Mouse (Mus musculus): ENCODE results near the gene Prdm16. TPM values are rescaled to one million over a fixed set of nuclear protein-coding genes. Genes with fewer than 3 reads are reported as not detected.

Gene Prdm16
- polyA plus RNA-seq, 1 experiment = not detected

DNA sequence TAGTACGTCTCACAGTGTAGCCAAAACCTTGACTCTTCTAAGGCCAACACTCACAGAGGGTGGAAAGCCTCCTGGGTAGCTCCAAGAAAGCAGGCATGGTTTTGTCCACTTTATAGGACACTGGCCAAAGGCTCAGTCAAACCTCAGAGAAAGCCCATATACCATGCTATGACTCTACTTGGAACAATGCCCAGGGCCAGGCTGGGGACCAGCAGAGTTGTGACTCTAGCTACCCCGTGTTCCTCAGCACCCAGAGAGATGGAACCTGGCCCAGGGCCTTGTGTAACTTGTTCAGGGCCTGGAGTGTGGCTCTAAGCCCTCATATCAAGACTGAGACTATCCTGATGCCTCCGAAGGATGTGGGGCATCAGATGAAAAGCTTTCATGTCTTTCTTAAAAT lies 178.9 kb downstream of the Prdm16 start:
- Histone ChIP-seq H3K27me3 (ENCODE audit: control insufficient read depth, insufficient read depth, insufficient read length) (no peaks in the 10 kb centered on the region), H3K4me3 (ENCODE audit: insufficient read depth, poor library complexity, severe bottlenecking) (no peak overlapping the region), H3K36me3 (ENCODE audit: control insufficient read depth, insufficient read depth) (no peaks in the 10 kb centered on the region), H3K79me2 (ENCODE audit: control insufficient read depth, insufficient read depth) (no peaks in the 10 kb centered on the region), H3K79me3 (ENCODE audit: low read depth) (no peaks in the 10 kb centered on the region), H3ac (ENCODE audit: control insufficient read depth, insufficient read length, low read depth) (no peak overlapping the region)
- TF ChIP-seq MYOG (IDR thresholded peaks at IDR 0.05; ENCODE audit: control insufficient read depth, extremely low read depth, insufficient read length) = no peak
- no peak for TF ChIP-seq USF1 (IDR thresholded peaks at IDR 0.05; ENCODE audit: low read depth)
- TF ChIP-seq CEBPB (IDR thresholded peaks at IDR 0.05; ENCODE audit: low read depth) = no peak

- no peak overlapping the region for H3ac ChIP-seq (ENCODE audit: control insufficient read depth, insufficient read length, low read depth)
Observed at GRCm38 (mm10) chr4:154456265-154456822, 180.3 kb downstream of the Prdm16 start.

DNA sequence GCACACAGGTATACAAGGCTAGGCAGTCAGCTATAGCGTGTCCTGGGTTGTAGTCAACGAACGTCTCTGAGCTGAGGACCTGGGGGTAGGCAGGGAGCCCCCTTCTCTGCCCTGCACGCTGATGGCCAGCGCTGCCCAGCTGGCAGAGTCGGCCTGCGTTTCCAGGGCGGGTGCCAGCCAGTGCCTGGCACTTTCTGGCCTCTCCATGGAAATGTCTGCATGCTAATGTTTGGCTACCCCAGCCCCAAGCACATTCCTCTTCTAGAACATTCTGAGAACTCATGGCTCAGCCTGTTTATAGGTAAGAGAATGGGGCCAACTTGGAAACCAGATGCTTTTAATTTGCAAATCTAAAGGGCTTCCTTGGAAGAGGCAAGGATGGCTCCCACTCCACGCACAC lies 186.2 kb downstream of the Prdm16 start:
- TF ChIP-seq USF1 (IDR thresholded peaks at IDR 0.05; ENCODE audit: low read depth) = no peak
- no peak for TF ChIP-seq CTCF (IDR thresholded peaks at IDR 0.05; ENCODE audit: control insufficient read depth, insufficient read depth, insufficient read length)
- no peak for TF ChIP-seq MYOD1 (IDR thresholded peaks at IDR 0.05; ENCODE audit: control insufficient read depth, insufficient read length, low read depth)
- no peak for TF ChIP-seq MAX (IDR thresholded peaks at IDR 0.05)
- TF ChIP-seq FOSL1 (IDR thresholded peaks at IDR 0.05; ENCODE audit: insufficient read depth, low read length, poor library complexity, severe bottlenecking) = no peak
- TF ChIP-seq CEBPB (IDR thresholded peaks at IDR 0.05; ENCODE audit: low read depth) = no peak
- TF ChIP-seq MYOG (IDR thresholded peaks at IDR 0.05; ENCODE audit: control insufficient read depth, extremely low read depth, insufficient read length) = no peak

More at GRCm38 (mm10) chr4:154456265-154456822, 180.3 kb downstream of the Prdm16 start:
- H3K4me3 ChIP-seq (ENCODE audit: insufficient read depth, poor library complexity, severe bottlenecking) = no peak overlapping the region
- no peaks in the 10 kb centered on the region for H3K79me2 ChIP-seq (ENCODE audit: control insufficient read depth, insufficient read depth)
- no peaks in the 10 kb centered on the region for H3K27me3 ChIP-seq (ENCODE audit: control insufficient read depth, insufficient read depth, insufficient read length)
- no peaks in the 10 kb centered on the region for H3K79me3 ChIP-seq (ENCODE audit: low read depth)
- H3K36me3 ChIP-seq (ENCODE audit: control insufficient read depth, insufficient read depth) = no peaks in the 10 kb centered on the region
- TF ChIP-seq USF1 (IDR thresholded peaks at IDR 0.05; ENCODE audit: low read depth) = no peak
- TF ChIP-seq MYOG (IDR thresholded peaks at IDR 0.05; ENCODE audit: control insufficient read depth, extremely low read depth, insufficient read length) = no peak
- no peak for TF ChIP-seq MAX (IDR thresholded peaks at IDR 0.05)
- TF ChIP-seq CEBPB (IDR thresholded peaks at IDR 0.05; ENCODE audit: low read depth) = no peak
- no peak for TF ChIP-seq CTCF (IDR thresholded peaks at IDR 0.05; ENCODE audit: control insufficient read depth, insufficient read depth, insufficient read length)
- TF ChIP-seq FOSL1 (IDR thresholded peaks at IDR 0.05; ENCODE audit: insufficient read depth, low read length, poor library complexity, severe bottlenecking) = no peak
- no peak for TF ChIP-seq MYOD1 (IDR thresholded peaks at IDR 0.05; ENCODE audit: control insufficient read depth, insufficient read length, low read depth)

DNA sequence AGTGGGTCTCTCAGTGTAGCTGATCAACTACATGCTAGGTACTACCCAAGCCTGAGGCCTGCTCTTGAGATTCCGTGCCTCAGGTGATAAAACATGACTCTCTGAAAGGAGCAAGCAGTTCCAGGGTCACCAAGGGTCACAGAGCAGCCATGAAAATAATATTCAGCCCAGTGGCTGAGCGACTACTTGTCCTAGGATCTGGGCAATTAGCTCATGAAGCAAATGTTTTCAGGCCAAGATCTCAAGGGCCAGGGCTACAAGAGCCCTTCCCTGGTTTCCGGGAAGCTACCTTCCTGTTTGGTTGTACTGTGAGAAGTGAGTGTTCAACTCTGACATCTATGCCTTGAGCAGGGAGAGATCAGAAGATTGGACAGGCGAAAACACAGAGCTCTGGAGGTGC lies 186.6 kb downstream of the Prdm16 start:
- no peak for TF ChIP-seq MAX (IDR thresholded peaks at IDR 0.05)
- no peak for TF ChIP-seq MYOG (IDR thresholded peaks at IDR 0.05; ENCODE audit: control insufficient read depth, extremely low read depth, insufficient read length)
- no peak for TF ChIP-seq CTCF (IDR thresholded peaks at IDR 0.05; ENCODE audit: control insufficient read depth, insufficient read depth, insufficient read length)
- TF ChIP-seq USF1 (IDR thresholded peaks at IDR 0.05; ENCODE audit: low read depth) = no peak
- no peak for TF ChIP-seq FOSL1 (IDR thresholded peaks at IDR 0.05; ENCODE audit: insufficient read depth, low read length, poor library complexity, severe bottlenecking)
- no peak for TF ChIP-seq MYOD1 (IDR thresholded peaks at IDR 0.05; ENCODE audit: control insufficient read depth, insufficient read length, low read depth)
- TF ChIP-seq CEBPB (IDR thresholded peaks at IDR 0.05; ENCODE audit: low read depth) = no peak
- H3K27me3 ChIP-seq (ENCODE audit: control insufficient read depth, insufficient read depth, insufficient read length) = no peaks in the 10 kb centered on the region
- no peaks in the 10 kb centered on the region for H3K79me3 ChIP-seq (ENCODE audit: low read depth)
- no peaks in the 10 kb centered on the region for H3K79me2 ChIP-seq (ENCODE audit: control insufficient read depth, insufficient read depth)
- H3ac ChIP-seq (ENCODE audit: control insufficient read depth, insufficient read length, low read depth) = no peak overlapping the region
- no peak overlapping the region for H3K4me3 ChIP-seq (ENCODE audit: insufficient read depth, poor library complexity, severe bottlenecking)
- no peaks in the 10 kb centered on the region for H3K36me3 ChIP-seq (ENCODE audit: control insufficient read depth, insufficient read depth)

More for the DNA sequence above, 186.2 kb downstream of the Prdm16 start:
- no peaks in the 10 kb centered on the region for H3K79me3 ChIP-seq (ENCODE audit: low read depth)
- no peaks in the 10 kb centered on the region for H3K36me3 ChIP-seq (ENCODE audit: control insufficient read depth, insufficient read depth)
- no peak overlapping the region for H3K4me3 ChIP-seq (ENCODE audit: insufficient read depth, poor library complexity, severe bottlenecking)
- H3K27me3 ChIP-seq (ENCODE audit: control insufficient read depth, insufficient read depth, insufficient read length) = no peaks in the 10 kb centered on the region
- no peak overlapping the region for H3ac ChIP-seq (ENCODE audit: control insufficient read depth, insufficient read length, low read depth)
- no peaks in the 10 kb centered on the region for H3K79me2 ChIP-seq (ENCODE audit: control insufficient read depth, insufficient read depth)

- Histone ChIP-seq H3K79me3 (ENCODE audit: low read depth) (no peaks in the 10 kb centered on the region), H3ac (ENCODE audit: control insufficient read depth, insufficient read length, low read depth) (no peak overlapping the region), H3K79me2 (ENCODE audit: control insufficient read depth, insufficient read depth) (no peaks in the 10 kb centered on the region), H3K36me3 (ENCODE audit: control insufficient read depth, insufficient read depth) (no peaks in the 10 kb centered on the region), H3K4me3 (ENCODE audit: insufficient read depth, poor library complexity, severe bottlenecking) (no peak overlapping the region), H3K27me3 (ENCODE audit: control insufficient read depth, insufficient read depth, insufficient read length) (no peaks in the 10 kb centered on the region)
- TF ChIP-seq CTCF (IDR thresholded peaks at IDR 0.05; ENCODE audit: control insufficient read depth, insufficient read depth, insufficient read length) (no peak), MAX (IDR thresholded peaks at IDR 0.05) (no peak), USF1 (IDR thresholded peaks at IDR 0.05; ENCODE audit: low read depth) (no peak), CEBPB (IDR thresholded peaks at IDR 0.05; ENCODE audit: low read depth) (no peak), FOSL1 (IDR thresholded peaks at IDR 0.05; ENCODE audit: insufficient read depth, low read length, poor library complexity, severe bottlenecking) (no peak), MYOG (IDR thresholded peaks at IDR 0.05; ENCODE audit: control insufficient read depth, extremely low read depth, insufficient read length) (no peak), MYOD1 (IDR thresholded peaks at IDR 0.05; ENCODE audit: control insufficient read depth, insufficient read length, low read depth) (no peak)
Observed at GRCm38 (mm10) chr4:154449343-154449742, 187.3 kb downstream of the Prdm16 start.

GRCm38 (mm10) chr4:154445721-154446120 lies 191.0 kb downstream of the Prdm16 start:
- Histone ChIP-seq H3K4me3 (ENCODE audit: insufficient read depth, poor library complexity, severe bottlenecking) (no peak overlapping the region), H3K27me3 (ENCODE audit: control insufficient read depth, insufficient read depth, insufficient read length) (no peaks in the 10 kb centered on the region), H3ac (ENCODE audit: control insufficient read depth, insufficient read length, low read depth) (no peak overlapping the region), H3K79me3 (ENCODE audit: low read depth) (no peaks in the 10 kb centered on the region), H3K79me2 (ENCODE audit: control insufficient read depth, insufficient read depth) (no peaks in the 10 kb centered on the region), H3K36me3 (ENCODE audit: control insufficient read depth, insufficient read depth) (no peaks in the 10 kb centered on the region)
- TF ChIP-seq CEBPB (IDR thresholded peaks at IDR 0.05; ENCODE audit: low read depth) (no peak), MAX (IDR thresholded peaks at IDR 0.05) (no peak), MYOD1 (IDR thresholded peaks at IDR 0.05; ENCODE audit: control insufficient read depth, insufficient read length, low read depth) (no peak), CTCF (IDR thresholded peaks at IDR 0.05; ENCODE audit: control insufficient read depth, insufficient read depth, insufficient read length) (no peak), USF1 (IDR thresholded peaks at IDR 0.05; ENCODE audit: low read depth) (no peak), FOSL1 (IDR thresholded peaks at IDR 0.05; ENCODE audit: insufficient read depth, low read length, poor library complexity, severe bottlenecking) (no peak), MYOG (IDR thresholded peaks at IDR 0.05; ENCODE audit: control insufficient read depth, extremely low read depth, insufficient read length) (no peak)

Measured in C2C12 (cell line).